Comparison of ENCODE assay signal across 36 mouse cellular contexts in genomic region chr7:12787333-12787732, GRCm38 (mm10). TPM values are rescaled to one million over a fixed set of nuclear protein-coding genes. Genes with fewer than 3 reads are reported as not detected.
A peak's percentile ranks its signal among the peaks of the same experiment; 100 is the strongest.
DNase-seq lines count a peak whose midpoint lies in the region; ATAC-seq lines count a peak whose summit lies in the region.
"Had no signal": no experiment of that assay in that cellular context is flagged by ENCODE, and none has a peak within 500 bp of the region (broad histone marks: within the 10 kb centered on the region; RNA-seq: fewer than 3 reads in every experiment).

No protein-coding gene starts in this region.

- no peaks in the 10 kb centered on the region for H3K27me3 ChIP-seq in forebrain, embryonic 10.5 days (ENCODE audit: poor library complexity, severe bottlenecking)
- no peaks in the 10 kb centered on the region for H3K27me3 ChIP-seq in forebrain, embryonic 14.5 days (replicated peaks; ENCODE audit: control insufficient read depth, insufficient read depth, low read length)
- no peaks in the 10 kb centered on the region for H3K27me3 ChIP-seq in hindbrain, embryonic 13.5 days
- H3K27me3 ChIP-seq: heart, embryonic 13.5 days; midbrain, embryonic 12.5 days; neural tube, embryonic 15.5 days had no signal

- WGBS in forebrain, embryonic 10.5 days, result 83% methylated on average over 6 of the region's 6 CpGs
- WGBS in forebrain, embryonic 14.5 days, result 74% methylated on average over 6 of the region's 6 CpGs
- WGBS in hindbrain, embryonic 13.5 days, result 81% methylated on average over 6 of the region's 6 CpGs

- no peak for ATAC-seq in forebrain, embryonic 14.5 days
- ATAC-seq in hindbrain, embryonic 13.5 days (ENCODE audit: low FRiP score), result no peak
- ATAC-seq: forebrain, embryonic 15.5 days had no signal

- H3K27ac ChIP-seq in forebrain, embryonic 10.5 days, result no peak overlapping the region
- no peak overlapping the region for H3K27ac ChIP-seq in forebrain, embryonic 14.5 days (ENCODE audit: low read depth, low read length)
- H3K27ac ChIP-seq in hindbrain, embryonic 13.5 days, result no peak overlapping the region
- H3K27ac ChIP-seq: forebrain, embryonic 15.5 days; heart, adult 2 months; heart, embryonic 13.5 days; hindbrain, embryonic 10.5 days; kidney, postnatal 0 days; midbrain, embryonic 12.5 days; neural tube, embryonic 15.5 days had no signal

- DNase-seq in forebrain, embryonic 10.5 days (ENCODE audit: extremely low spot score, low spot score), result peak; percentile 10
- DNase-seq in forebrain, embryonic 14.5 days (ENCODE audit: low spot score), result no peak
- peak; percentile 20 for DNase-seq in 3134 (ENCODE audit: extremely low read depth, insufficient read length, low spot score)
- peak; percentile 36 for DNase-seq in Muller cell, postnatal 12 days (ENCODE audit: inconsistent ontology term)
- DNase-seq in fat pad, adult 2 months (ENCODE audit: extremely low read depth, low read depth, low spot score), result peak; percentile 51
- no peak for DNase-seq in liver
- DNase-seq: adrenal gland, adult 2 months; cerebellum, adult 2 months; gastrocnemius, postnatal 25 days; heart, adult 2 months; heart, postnatal 10 days; kidney, adult 2 months; lung, postnatal 36 days; right cerebral cortex, postnatal 14 days; thymus, postnatal 14 days had no signal

- H3K4me1 ChIP-seq in forebrain, embryonic 10.5 days, result peaks cover 7% of the 10 kb centered on the region; the same call in 1 of the 2 replicates
- H3K4me1 ChIP-seq in forebrain, embryonic 14.5 days (ENCODE audit: control insufficient read depth, insufficient read depth, low read length), result no peaks in the 10 kb centered on the region
- peaks cover 6% of the 10 kb centered on the region; the same call in 1 of the 2 replicates for H3K4me1 ChIP-seq in hindbrain, embryonic 13.5 days (replicated peaks)
- H3K4me1 ChIP-seq: forebrain, embryonic 15.5 days; heart, embryonic 13.5 days; neural tube, embryonic 15.5 days had no signal

- no peak overlapping the region for H3K4me3 ChIP-seq in forebrain, embryonic 10.5 days
- H3K4me3 ChIP-seq in forebrain, embryonic 14.5 days (ENCODE audit: low read depth, low read length), result no peak overlapping the region
- no peak overlapping the region for H3K4me3 ChIP-seq in hindbrain, embryonic 13.5 days
- H3K4me3 ChIP-seq: erythroblast, embryonic 14.5 days; forebrain, embryonic 15.5 days; heart, adult 2 months; heart, embryonic 13.5 days; hindbrain, embryonic 10.5 days; megakaryocyte, embryonic 14.5 days; midbrain, embryonic 12.5 days; neural tube, embryonic 15.5 days had no signal

- no peaks in the 10 kb centered on the region for H3K36me3 ChIP-seq in forebrain, embryonic 10.5 days (replicated peaks)
- H3K36me3 ChIP-seq in forebrain, embryonic 14.5 days (ENCODE audit: control insufficient read depth, insufficient read depth, low read length), result no peaks in the 10 kb centered on the region
- H3K36me3 ChIP-seq in hindbrain, embryonic 13.5 days, result no peaks in the 10 kb centered on the region
- H3K36me3 ChIP-seq: forebrain, embryonic 15.5 days; heart, embryonic 13.5 days; hindbrain, embryonic 10.5 days; midbrain, embryonic 12.5 days; neural tube, embryonic 15.5 days had no signal

- no peak overlapping the region for H3K4me2 ChIP-seq in forebrain, embryonic 14.5 days (ENCODE audit: low read length)
- H3K4me2 ChIP-seq in hindbrain, embryonic 13.5 days, result no peak overlapping the region
- H3K4me2 ChIP-seq: forebrain, embryonic 15.5 days; heart, embryonic 13.5 days; neural tube, embryonic 15.5 days had no signal

- no peaks in the 10 kb centered on the region for H3K9me3 ChIP-seq in forebrain, embryonic 10.5 days
- no peaks in the 10 kb centered on the region for H3K9me3 ChIP-seq in forebrain, embryonic 14.5 days (replicated peaks; ENCODE audit: control insufficient read depth, low read length)
- H3K9me3 ChIP-seq in hindbrain, embryonic 13.5 days, result no peaks in the 10 kb centered on the region
- H3K9me3 ChIP-seq: forebrain, embryonic 15.5 days; heart, embryonic 13.5 days; midbrain, embryonic 12.5 days; neural tube, embryonic 15.5 days had no signal

- H3K9ac ChIP-seq in forebrain, embryonic 14.5 days (ENCODE audit: low read length), result no peak overlapping the region
- H3K9ac ChIP-seq in hindbrain, embryonic 13.5 days, result no peak overlapping the region
- H3K9ac ChIP-seq: forebrain, embryonic 15.5 days; heart, embryonic 13.5 days; midbrain, embryonic 12.5 days; neural tube, embryonic 15.5 days had no signal

RNA-seq across cellular contexts. Expression of gene Zscan18, which starts 16.1 kb away (rescaled TPM):
- 12.3 and 13.2 TPM in 2 replicates for polyA plus RNA-seq in forebrain, embryonic 10.5 days (2016; fragmentation: Nextera tagmentation; extraction: Ambion mirVana)
- polyA plus RNA-seq in forebrain, embryonic 14.5 days (2014; fragmentation: Nextera tagmentation; extraction: Ambion mirVana), result 15.7 and 20.6 TPM in 2 replicates
- 20.1 and 22.9 TPM in 2 replicates for polyA plus RNA-seq in hindbrain, embryonic 13.5 days (2015; fragmentation: Nextera tagmentation; extraction: Ambion mirVana)
- polyA plus RNA-seq: erythroblast, embryonic 14.5 days had no signal

RNA-seq across cellular contexts. Expression of gene Zfp329, which starts 31.3 kb away (rescaled TPM):
- 17.8 and 18.4 TPM in 2 replicates for polyA plus RNA-seq in forebrain, embryonic 10.5 days (2016; fragmentation: Nextera tagmentation; extraction: Ambion mirVana)
- polyA plus RNA-seq in forebrain, embryonic 14.5 days (2014; fragmentation: Nextera tagmentation; extraction: Ambion mirVana), result 16.1 and 23.6 TPM in 2 replicates
- polyA plus RNA-seq in hindbrain, embryonic 13.5 days (2015; fragmentation: Nextera tagmentation; extraction: Ambion mirVana), result 30.6 and 31.3 TPM in 2 replicates

RNA-seq across cellular contexts. Expression of gene Zfp110, which starts 47.2 kb away (rescaled TPM):
- 28.7 and 30.1 TPM in 2 replicates for polyA plus RNA-seq in forebrain, embryonic 10.5 days (2016; fragmentation: Nextera tagmentation; extraction: Ambion mirVana)
- 29.7 and 38.8 TPM in 2 replicates for polyA plus RNA-seq in forebrain, embryonic 14.5 days (2014; fragmentation: Nextera tagmentation; extraction: Ambion mirVana)
- polyA plus RNA-seq in hindbrain, embryonic 13.5 days (2015; fragmentation: Nextera tagmentation; extraction: Ambion mirVana), result 28.9 and 33.3 TPM in 2 replicates

RNA-seq across cellular contexts. Expression of gene Vmn2r56, which starts 52.5 kb away (rescaled TPM):
- polyA plus RNA-seq in forebrain, embryonic 10.5 days (2016; fragmentation: Nextera tagmentation; extraction: Ambion mirVana), result not detected in 2 replicates
- polyA plus RNA-seq in forebrain, embryonic 14.5 days (2014; fragmentation: Nextera tagmentation; extraction: Ambion mirVana), result not detected in 2 replicates
- not detected in 2 replicates for polyA plus RNA-seq in hindbrain, embryonic 13.5 days (2015; fragmentation: Nextera tagmentation; extraction: Ambion mirVana)
- polyA plus RNA-seq: adrenal gland, adult 2 months; C2C12; embryonic facial prominence, embryonic 14.5 days; erythroblast, embryonic 14.5 days; forebrain, embryonic 15.5 days; frontal cortex, adult 2 months; heart, adult 2 months; heart, embryonic 13.5 days; hindbrain, embryonic 10.5 days; intestine, embryonic 14.5 days; kidney, adult 2 months; kidney, postnatal 0 days; large intestine, adult 2 months; limb, embryonic 11.5 days; liver, adult 2 months; liver, embryonic 16.5 days; lung, embryonic 16.5 days; midbrain, embryonic 12.5 days; neural tube, embryonic 15.5 days; small intestine, adult 2 months; stomach, embryonic 16.5 days; urinary bladder, adult 2 months had no signal

Comparison
In these comparisons a context has a peak if more than half of its experiments do, and no peak if none do; other contexts are left out.
1. DNase-seq: peak in forebrain, embryonic 10.5 days (single experiment), 3134 (single experiment), Muller cell, postnatal 12 days (single experiment) and fat pad, adult 2 months (single experiment); none in forebrain, embryonic 14.5 days (single experiment) and liver (single experiment).